Mouse (Mus musculus) heart, postnatal 0 days (tissue): Measurements from ENCODE around the gene Dnah11.
"Not testable (repeated sequence)": the region's sequence is repeated elsewhere in the genome, so short reads cannot be mapped to it uniquely, and the experiment has no call there.

Experiments used
- CTCF ChIP-seq: IDR thresholded peaks from 2 replicates; pipeline ENCODE4 v1.5.1; 2016; ENCODE audit warnings: antibody characterized with exemption, control low read depth, low read depth
- EP300 ChIP-seq: IDR thresholded peaks from 2 replicates; pipeline ENCODE4 v1.6.1; 2016; ENCODE audit warnings: antibody characterized with exemption, low read depth

GRCm38 (mm10) chr12:117905232-117905840, 293.5 kb downstream of the Dnah11 start:
- TF ChIP-seq CTCF, EP300: not testable (repeated sequence)
